28 mouse cellular contexts compared by ENCODE assay signal in genomic region chr3:155604001-155604400, GRCm38 (mm10).
"Had no signal": no experiment of that assay in that cellular context is flagged by ENCODE, and none has a peak within 500 bp of the region (broad histone marks: within the 10 kb centered on the region; RNA-seq: fewer than 3 reads in every experiment).

No protein-coding gene starts in this region.

- DNase-seq: cerebellum, adult 2 months; cerebellum, adult 8-10 months; cerebellum, adult 9-10 months; cerebellum, adult 9-11 months; cerebellum, postnatal 10 days; cerebellum, postnatal 14 days; cerebellum, postnatal 25 days; cerebellum, postnatal 36 days; embryo, embryonic 11 days; forebrain, postnatal 0 days; gastrocnemius, adult 2 months; gastrocnemius, postnatal 10 days; gastrocnemius, postnatal 14 days; gastrocnemius, postnatal 25 days; gastrocnemius, postnatal 36 days; heart, adult 11 months; heart, adult 18-20 months had no signal

- H3K9ac ChIP-seq: embryonic facial prominence, embryonic 12.5 days; embryonic facial prominence, embryonic 13.5 days; embryonic facial prominence, embryonic 15.5 days; forebrain, embryonic 12.5 days; forebrain, embryonic 13.5 days; forebrain, embryonic 15.5 days; forebrain, postnatal 0 days had no signal

- H3K4me1 ChIP-seq: embryonic facial prominence, embryonic 10.5 days; embryonic facial prominence, embryonic 12.5 days; embryonic facial prominence, embryonic 13.5 days; embryonic facial prominence, embryonic 15.5 days; forebrain, embryonic 10.5 days; forebrain, embryonic 12.5 days; forebrain, embryonic 13.5 days; forebrain, embryonic 15.5 days had no signal

- ATAC-seq: forebrain, embryonic 13.5 days; forebrain, embryonic 14.5 days; forebrain, embryonic 15.5 days; forebrain, embryonic 16.5 days; forebrain, postnatal 0 days had no signal

- H3K36me3 ChIP-seq: embryonic facial prominence, embryonic 10.5 days; embryonic facial prominence, embryonic 12.5 days; embryonic facial prominence, embryonic 13.5 days; embryonic facial prominence, embryonic 15.5 days; forebrain, embryonic 10.5 days; forebrain, embryonic 12.5 days; forebrain, embryonic 15.5 days had no signal

- H3K4me2 ChIP-seq: embryonic facial prominence, embryonic 12.5 days; embryonic facial prominence, embryonic 13.5 days; embryonic facial prominence, embryonic 15.5 days; forebrain, embryonic 12.5 days; forebrain, embryonic 13.5 days; forebrain, embryonic 15.5 days had no signal

- H3K4me3 ChIP-seq: embryonic facial prominence, embryonic 10.5 days; embryonic facial prominence, embryonic 12.5 days; embryonic facial prominence, embryonic 13.5 days; embryonic facial prominence, embryonic 15.5 days; erythroblast, embryonic 14.5 days; forebrain, embryonic 10.5 days; forebrain, embryonic 12.5 days; forebrain, embryonic 13.5 days; forebrain, embryonic 15.5 days; gastrocnemius, adult 2 months had no signal

- H3K27ac ChIP-seq: embryonic facial prominence, embryonic 10.5 days; embryonic facial prominence, embryonic 12.5 days; embryonic facial prominence, embryonic 13.5 days; embryonic facial prominence, embryonic 15.5 days; forebrain, embryonic 10.5 days; forebrain, embryonic 12.5 days; forebrain, embryonic 13.5 days; forebrain, embryonic 15.5 days; gastrocnemius, adult 2 months had no signal

- H3K9me3 ChIP-seq: embryonic facial prominence, embryonic 10.5 days; embryonic facial prominence, embryonic 12.5 days; embryonic facial prominence, embryonic 13.5 days; embryonic facial prominence, embryonic 15.5 days; forebrain, embryonic 10.5 days; forebrain, embryonic 12.5 days; forebrain, embryonic 13.5 days; forebrain, embryonic 15.5 days had no signal

- H3K27me3 ChIP-seq: embryonic facial prominence, embryonic 12.5 days; embryonic facial prominence, embryonic 13.5 days; embryonic facial prominence, embryonic 15.5 days; forebrain, embryonic 12.5 days; forebrain, embryonic 13.5 days; forebrain, embryonic 15.5 days had no signal
